Mouse (Mus musculus) embryo, embryonic 10 days (tissue): Measurements from ENCODE around the gene Lnpep.

Source experiments
- DNase-seq: peaks from one replicate; pipeline ENCODE4 v3.0.0-alpha.2; 2015; ENCODE audit warnings: low spot score

Gene Lnpep

DNA sequence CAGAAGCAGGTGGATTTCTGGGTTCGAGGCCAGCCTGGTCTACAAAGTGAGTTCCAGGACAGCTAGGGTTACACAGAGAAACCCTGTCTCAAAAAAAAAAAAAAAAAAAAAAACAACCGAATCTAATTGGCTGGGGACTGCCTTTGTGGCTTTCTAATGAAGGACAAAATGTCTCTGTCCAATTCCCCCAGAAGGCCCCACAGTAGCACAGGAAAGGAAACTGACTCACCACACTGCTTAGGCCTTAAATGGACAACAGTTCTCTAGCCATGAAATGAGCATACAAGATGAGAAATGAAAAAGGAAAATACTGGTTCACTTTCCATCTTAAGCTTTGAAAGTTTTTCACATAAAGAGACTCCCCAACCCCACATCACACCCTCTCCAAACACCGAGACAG is 15.3 kb downstream of the Lnpep start:
- DNase-seq: no peak

DNA sequence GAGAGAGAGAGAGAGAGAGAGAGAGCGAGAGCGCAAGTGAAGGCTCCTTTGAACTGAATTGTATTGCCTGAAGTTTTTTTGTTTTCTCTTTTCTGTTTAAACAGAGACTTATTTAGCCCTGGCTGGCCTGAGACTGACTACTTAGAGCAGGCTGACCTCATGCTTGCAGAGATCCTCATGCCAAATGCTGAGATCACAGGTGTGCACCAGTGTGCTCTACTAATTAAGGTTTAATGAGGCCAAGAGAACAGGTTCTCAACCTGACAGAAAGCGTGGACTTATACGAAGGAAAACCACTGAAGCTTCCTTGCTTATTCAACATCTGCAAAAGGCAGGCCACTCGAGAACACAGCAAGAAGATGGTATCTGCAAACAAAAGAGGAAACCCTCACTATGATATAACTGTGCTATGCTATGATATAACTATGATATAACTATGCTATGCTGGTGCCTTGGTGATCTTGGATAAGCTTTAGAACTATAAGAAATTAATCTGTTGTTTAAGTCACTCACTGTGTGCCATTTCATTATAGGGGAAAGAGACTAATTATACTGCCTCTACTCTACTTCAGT is 16.3 kb downstream of the Lnpep start:
- DNase-seq: no peak

GRCm38 (mm10) chr17:17604554-17604953 is 20.3 kb downstream of the Lnpep start:
- no peak for DNase-seq

DNA sequence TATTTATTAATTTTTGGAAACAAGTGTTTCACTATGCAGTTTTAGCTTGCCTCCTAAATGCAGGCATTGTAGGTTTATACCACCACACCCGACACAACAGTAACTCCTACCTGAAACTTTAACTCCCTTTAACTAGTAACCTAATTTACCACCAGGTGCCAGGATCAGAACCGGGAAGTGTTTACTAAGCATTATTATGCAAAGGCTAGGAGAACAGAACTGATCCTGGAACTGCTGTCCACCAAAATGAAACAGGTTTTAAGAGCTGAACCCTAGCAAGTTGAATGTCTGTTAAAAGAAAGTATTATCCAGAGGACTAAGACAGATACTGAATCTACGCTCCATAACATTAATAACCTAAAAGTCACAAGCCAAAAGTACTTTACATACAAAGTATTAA is 21.2 kb downstream of the Lnpep start:
- DNase-seq: no peak

- no peak for DNase-seq
Measured at GRCm38 (mm10) chr17:17602786-17603185, 22.1 kb downstream of the Lnpep start.

- no peak for DNase-seq
Measured at GRCm38 (mm10) chr17:17602330-17602729, 22.5 kb downstream of the Lnpep start.

DNA sequence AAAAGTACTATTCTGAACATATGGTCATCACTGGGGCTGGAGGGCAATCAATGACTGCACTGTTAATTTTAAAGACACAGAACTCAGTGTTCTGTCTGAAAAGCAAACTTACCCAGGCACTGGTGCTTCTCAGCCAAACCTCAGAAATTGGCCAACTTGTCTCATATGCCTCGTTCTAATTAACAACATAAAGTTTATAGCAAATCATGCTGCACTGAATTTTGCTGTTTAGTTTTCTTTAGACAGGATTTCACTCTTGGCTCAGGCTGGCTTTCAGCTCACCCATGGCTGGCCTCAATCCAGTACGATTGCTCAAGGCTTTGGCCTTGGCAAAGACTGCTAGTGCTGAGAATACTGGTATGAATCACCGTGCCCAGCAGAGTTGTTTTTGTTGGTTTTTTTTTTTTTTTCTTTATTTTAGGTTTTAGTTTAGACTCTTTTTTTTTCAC is 24.0 kb downstream of the Lnpep start:
- no peak for DNase-seq

DNA sequence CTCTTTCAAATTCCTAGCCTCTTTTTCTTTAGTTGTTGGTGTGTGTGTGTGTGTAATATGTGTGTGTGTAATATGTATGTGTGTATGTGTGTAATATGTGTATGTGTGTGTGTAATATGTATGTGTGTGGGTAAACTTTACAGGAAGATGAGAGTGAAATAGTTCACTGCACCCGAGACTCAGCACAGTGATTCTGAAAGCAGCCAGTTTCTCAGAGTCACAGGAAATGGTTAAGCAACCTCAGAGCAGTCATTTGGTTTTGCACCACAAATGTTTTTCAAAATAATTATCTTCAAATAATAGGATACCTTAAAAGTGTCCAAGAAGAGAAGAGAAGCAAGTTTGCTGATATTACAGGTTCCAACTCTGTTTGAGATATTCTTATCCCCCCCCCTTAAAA is 24.8 kb downstream of the Lnpep start:
- no peak for DNase-seq

- no peak for DNase-seq
Measured at GRCm38 (mm10) chr17:17598355-17598754, 26.5 kb downstream of the Lnpep start.

DNA sequence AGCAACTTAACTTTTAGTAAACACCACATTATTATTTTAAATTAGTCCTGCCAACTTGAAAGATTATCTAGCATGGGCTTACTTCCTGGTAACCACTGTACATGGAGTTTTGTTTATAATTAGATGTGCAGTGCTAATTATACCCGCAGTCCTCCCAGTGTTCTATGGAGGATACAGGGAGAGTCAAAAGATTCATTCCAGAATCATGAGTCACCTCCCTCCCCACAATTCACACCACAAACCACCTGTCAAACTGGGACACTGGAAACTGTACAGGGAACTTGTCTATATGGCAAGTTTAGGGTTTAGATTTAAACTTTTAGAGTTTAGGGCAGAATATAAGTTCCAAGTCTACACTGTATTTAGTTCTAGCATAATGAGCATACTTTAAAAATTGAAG is 31.9 kb downstream of the Lnpep start:
- DNase-seq: no peak

- no peak for DNase-seq
Measured at GRCm38 (mm10) chr17:17587333-17588047, 37.4 kb downstream of the Lnpep start.

GRCm38 (mm10) chr17:17585115-17585514 is 39.7 kb downstream of the Lnpep start:
- DNase-seq: no peak

GRCm38 (mm10) chr17:17583896-17584295 is 41.0 kb downstream of the Lnpep start:
- DNase-seq: peak; percentile 17

DNA sequence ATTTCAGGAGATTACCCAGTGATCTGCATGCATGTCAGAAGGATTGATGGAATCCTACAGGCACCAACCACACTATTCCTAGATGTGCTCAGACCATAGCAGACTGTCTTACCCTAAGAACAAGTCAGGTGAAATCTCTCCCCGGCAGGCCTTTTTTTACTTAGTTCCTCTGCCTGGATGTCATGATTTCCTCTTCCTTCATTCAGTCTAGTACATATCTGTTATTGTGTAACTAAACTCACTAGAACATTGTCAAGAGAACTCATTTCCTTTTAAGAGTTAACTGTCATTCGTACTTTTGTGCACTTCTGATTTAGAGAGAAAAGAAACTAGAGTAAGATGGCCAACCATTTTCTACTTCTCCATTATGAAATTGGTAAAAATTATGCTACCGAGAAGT is 43.6 kb downstream of the Lnpep start:
- no peak for DNase-seq

- DNase-seq: no peak
Measured at GRCm38 (mm10) chr17:17576399-17576798, 48.5 kb downstream of the Lnpep start.

GRCm38 (mm10) chr17:17567071-17567470 is 57.8 kb downstream of the Lnpep start:
- peak; percentile 60 for DNase-seq

- no peak for DNase-seq
Measured at GRCm38 (mm10) chr17:17548958-17549357, 75.9 kb downstream of the Lnpep start.

- no peak for DNase-seq
Measured at GRCm38 (mm10) chr17:17531338-17531737, 93.5 kb downstream of the Lnpep start.

- DNase-seq: no peak
Measured at GRCm38 (mm10) chr17:17516384-17517016, 108.3 kb downstream of the Lnpep start.

- DNase-seq: no peak
Measured at GRCm38 (mm10) chr17:17506677-17507076, 118.2 kb downstream of the Lnpep start.

DNA sequence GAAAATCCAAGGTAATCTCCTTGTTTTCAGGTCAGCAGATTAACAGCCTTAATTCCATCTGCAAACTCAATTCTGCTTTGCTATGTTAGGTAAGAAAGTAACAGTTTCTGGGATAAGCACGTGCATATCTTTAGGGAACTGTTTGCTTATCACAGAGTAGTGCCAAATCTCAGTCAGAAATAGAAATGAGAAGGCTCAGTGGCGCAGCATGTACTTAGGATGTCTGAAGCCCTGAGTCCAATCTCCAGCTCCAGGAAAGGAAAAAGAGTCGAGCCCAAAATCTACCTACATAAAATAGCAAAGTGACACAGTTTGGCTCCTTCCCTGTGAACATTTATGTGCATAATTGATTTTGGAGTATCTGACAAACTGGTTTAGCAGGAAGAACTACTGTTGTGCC is 125.6 kb downstream of the Lnpep start:
- DNase-seq: no peak

GRCm38 (mm10) chr17:17498848-17499247 is 126.0 kb downstream of the Lnpep start:
- no peak for DNase-seq

- no peak for DNase-seq
Measured at GRCm38 (mm10) chr17:17496730-17497129, 128.1 kb downstream of the Lnpep start.
